In the genomic region with DNA sequence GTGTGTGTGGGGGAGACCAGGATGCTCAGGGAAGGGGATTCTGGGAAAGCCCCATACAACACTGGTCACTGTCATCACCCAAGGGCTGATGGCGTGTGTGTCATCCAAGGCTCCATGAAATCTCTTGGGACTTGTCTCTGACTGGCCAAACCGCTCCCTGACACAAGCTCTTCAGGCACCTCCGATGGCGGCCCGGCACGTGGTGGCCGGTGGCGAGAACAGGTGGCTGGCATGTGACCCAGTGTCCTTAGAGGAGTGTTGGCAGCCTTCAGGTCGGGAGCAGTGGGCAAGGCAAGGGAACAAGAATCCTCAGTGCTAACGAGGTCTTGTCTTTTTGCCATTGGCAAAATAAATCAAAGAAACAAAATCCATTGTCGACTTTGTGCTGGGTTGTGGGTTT, we compare ENCODE assay signal across 12 mouse cellular contexts.
"Had no signal": no experiment of that assay in that cellular context is flagged by ENCODE, and none has a peak within 500 bp of the region (broad histone marks: within the 10 kb centered on the region; RNA-seq: fewer than 3 reads in every experiment).

No protein-coding gene starts in this region.

- ATAC-seq: liver, embryonic 12.5 days; midbrain, embryonic 16.5 days had no signal

- H3K27ac ChIP-seq: left cerebral cortex, adult 2 months; limb, embryonic 10.5 days; liver, embryonic 12.5 days; midbrain, embryonic 10.5 days had no signal

- H3K4me2 ChIP-seq: liver, embryonic 12.5 days; lung, embryonic 14.5 days had no signal

- H3K9ac ChIP-seq: liver, embryonic 12.5 days; lung, embryonic 14.5 days had no signal

- H3K4me3 ChIP-seq: left cerebral cortex, adult 2 months; limb, embryonic 10.5 days; liver, embryonic 12.5 days; midbrain, embryonic 10.5 days had no signal

- DNase-seq: kidney, postnatal 14 days; lung, embryonic 14.5 days; lung, postnatal 10 days; lung, postnatal 4 days; right cerebral cortex, postnatal 14 days; thymus, adult 2 months; thymus, postnatal 25 days had no signal

- H3K9me3 ChIP-seq: limb, embryonic 10.5 days; liver, embryonic 12.5 days; midbrain, embryonic 10.5 days had no signal

- H3K27me3 ChIP-seq: liver, embryonic 12.5 days had no signal
